Mouse (Mus musculus): ENCODE measurements at regions not wholly inside any gene's neighbourhood (a gene's known extent, or its start where the extent isn't known, plus 50 kb on each side); places are given as distances from the start of the nearest gene placed in this dataset.
"Not testable (repeated sequence)": the region's sequence is repeated elsewhere in the genome, so short reads cannot be mapped to it uniquely, and the experiment has no call there.

- DNase-seq (ENCODE audit: low spot score in 2 of 2) = no peak
- intact Hi-C loops (cut with DNase I) = loop anchor here (10.0 kb wide), 1 partner anchor 99 kb away; no protein-coding TSS in a partner anchor
These were observed 110.2 kb downstream of the Olfr164 start for GRCm38 (mm10) chr16:19203681-19204080.

- no peak for DNase-seq (ENCODE audit: low spot score in 2 of 2)
- intact Hi-C loops (cut with DNase I) = loop anchor here (10.0 kb wide), 1 partner anchor 96 kb away; no protein-coding TSS in a partner anchor
These were observed 112.9 kb downstream of the Olfr164 start for GRCm38 (mm10) chr16:19200977-19201376.

GRCm38 (mm10) chr16:19199724-19200544 is 113.9 kb downstream of the Olfr164 start:
- no peak for DNase-seq (ENCODE audit: low spot score in 2 of 2)
- intact Hi-C loops (cut with DNase I) = loop anchor here (10.0 kb wide), 1 partner anchor 95 kb away; no protein-coding TSS in a partner anchor

- no peak for DNase-seq (ENCODE audit: low spot score in 2 of 2)
- intact Hi-C loops (cut with DNase I) = no loop called here
These were observed 115.1 kb downstream of the Olfr164 start for GRCm38 (mm10) chr16:19198539-19199385.

- intact Hi-C loops (cut with DNase I) = no loop called here
- no peak for DNase-seq (ENCODE audit: low spot score in 2 of 2)
These were observed 116.0 kb downstream of the Olfr164 start for GRCm38 (mm10) chr16:19197638-19198440.

- no peak for DNase-seq (ENCODE audit: low spot score in 2 of 2)
These were observed 128.2 kb downstream of the Olfr164 start for GRCm38 (mm10) chr16:19185434-19186256.

GRCm38 (mm10) chr16:19179214-19180010 is 134.5 kb downstream of the Olfr164 start:
- no peak for DNase-seq (ENCODE audit: low spot score in 2 of 2)
- intact Hi-C loops (cut with DNase I) = no loop called here

More at GRCm38 (mm10) chr16:19185434-19186256, 128.2 kb downstream of the Olfr164 start:
- intact Hi-C loops (cut with DNase I) = no loop called here

- DNase-seq (ENCODE audit: low spot score in 2 of 2) = no peak
- intact Hi-C loops (cut with DNase I) = no loop called here
These were observed 160.8 kb downstream of the Olfr164 start for GRCm38 (mm10) chr16:19153046-19153445.

GRCm38 (mm10) chr16:19152465-19152864 is 161.4 kb downstream of the Olfr164 start:
- DNase-seq (ENCODE audit: low spot score in 2 of 2); intact Hi-C loops (cut with DNase I): not testable (repeated sequence)

- intact Hi-C loops (cut with DNase I) = no loop called here
- no peak for DNase-seq (ENCODE audit: low spot score in 2 of 2)
These were observed 162.8 kb downstream of the Olfr164 start for GRCm38 (mm10) chr16:19151110-19151509.

GRCm38 (mm10) chr16:19150582-19150981 is 163.3 kb downstream of the Olfr164 start:
- no peak for DNase-seq (ENCODE audit: low spot score in 2 of 2)
- intact Hi-C loops (cut with DNase I) = no loop called here

GRCm38 (mm10) chr16:19146290-19146983 is 167.4 kb downstream of the Olfr164 start:
- intact Hi-C loops (cut with DNase I) = no loop called here
- no peak for DNase-seq (ENCODE audit: low spot score in 2 of 2)
